Mouse (Mus musculus): ENCODE results near the gene Tyw1.
A peak's percentile ranks its signal among the peaks of the same experiment; 100 is the strongest.

Gene Tyw1

GRCm38 (mm10) chr5:130320485-130320884 lies 65.1 kb downstream of the Tyw1 start:
- DNase-seq: no peak

DNA sequence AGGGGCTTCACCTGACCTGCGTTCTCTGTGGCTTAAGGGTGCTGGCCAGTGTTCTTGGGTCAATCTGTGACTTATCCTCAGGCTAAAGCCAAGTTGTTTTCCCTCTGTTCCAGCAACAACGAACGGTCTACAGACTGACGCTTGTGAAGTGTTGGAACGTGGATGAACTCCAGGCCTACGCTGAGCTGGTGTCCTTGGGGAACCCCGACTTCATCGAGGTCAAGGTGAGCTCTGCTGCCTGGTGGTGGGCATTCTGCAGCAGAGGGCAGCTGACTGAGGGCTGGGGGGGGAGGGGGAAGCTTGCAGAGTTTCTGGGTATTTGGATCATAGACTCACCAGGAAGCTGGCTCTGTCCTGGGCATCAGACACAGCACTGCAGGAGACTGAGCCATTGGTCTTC lies 70.1 kb downstream of the Tyw1 start:
- no peak for DNase-seq

DNA sequence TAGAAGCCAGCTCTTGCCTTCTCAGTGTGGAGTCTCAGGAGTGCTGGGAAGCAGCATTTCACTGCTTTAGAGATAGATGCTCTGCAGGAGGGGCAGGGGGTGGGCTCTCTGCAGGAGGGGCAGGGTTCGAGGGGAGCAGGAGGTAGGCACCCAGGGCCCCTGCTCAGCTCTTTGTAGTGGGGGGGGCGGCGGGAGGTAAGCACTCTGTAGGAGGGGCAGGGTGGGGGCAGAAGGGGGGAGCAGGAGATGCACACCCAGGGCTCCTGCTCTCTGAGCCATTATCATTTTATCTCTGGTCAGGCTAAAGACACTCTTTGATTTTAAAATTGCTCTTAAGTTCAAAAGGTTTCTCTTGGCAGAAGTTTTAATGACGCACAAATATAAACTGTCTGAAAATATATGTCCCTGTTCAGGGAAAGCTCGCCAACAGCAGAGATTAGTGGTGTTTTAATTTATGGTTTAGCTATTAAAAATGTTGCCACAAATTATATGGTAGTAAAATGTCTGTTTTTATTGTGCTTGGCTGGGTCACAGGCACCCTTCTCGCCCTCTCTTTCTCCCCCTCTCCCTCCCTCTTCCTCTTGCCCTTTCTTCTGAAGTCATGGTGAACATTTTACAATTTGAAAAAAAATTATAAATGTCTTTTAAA lies 72.3 kb downstream of the Tyw1 start:
- DNase-seq: no peak

DNA sequence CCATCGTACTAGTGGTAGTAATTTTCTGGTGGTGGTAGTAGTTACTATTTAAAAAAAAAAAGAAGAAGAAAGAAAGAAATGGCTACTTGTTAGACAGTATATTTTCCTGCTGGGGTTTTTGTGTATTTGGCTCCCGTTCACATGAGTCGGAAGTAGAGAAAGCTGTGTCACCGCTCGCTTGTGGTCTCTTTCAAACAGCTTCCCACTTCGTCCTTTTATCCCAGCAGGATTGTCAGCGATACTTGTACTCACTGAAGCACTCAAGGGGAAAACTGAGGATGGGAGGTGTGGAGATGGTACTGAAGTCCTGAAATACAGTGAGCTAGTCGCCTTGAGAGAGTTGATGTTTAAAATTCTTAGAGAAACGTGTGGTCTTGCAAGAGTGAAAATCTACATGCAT lies 72.9 kb downstream of the Tyw1 start:
- DNase-seq: no peak

- DNase-seq: no peak
Measured at GRCm38 (mm10) chr5:130329889-130330288, 74.5 kb downstream of the Tyw1 start.

DNA sequence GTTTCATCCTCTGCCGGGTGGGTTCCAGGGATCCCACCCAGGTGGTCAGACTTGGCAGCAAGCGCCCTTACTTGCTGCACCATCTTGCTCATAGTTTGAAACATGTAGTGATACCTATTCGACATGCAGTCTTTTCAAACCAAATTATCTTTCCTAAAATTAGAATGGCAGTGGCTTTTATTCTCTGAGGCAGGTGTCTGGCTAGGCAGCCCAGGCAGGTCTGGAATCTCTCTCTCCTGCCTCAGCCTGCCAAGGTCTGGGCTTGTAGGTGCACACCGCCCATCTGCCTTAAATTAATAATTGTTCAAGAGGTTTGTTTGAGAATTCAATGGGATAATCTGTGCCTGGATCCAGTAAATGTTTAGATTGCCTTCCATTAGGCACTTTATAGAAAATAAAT lies 75.4 kb downstream of the Tyw1 start:
- DNase-seq: no peak

- no peak for DNase-seq
Measured at GRCm38 (mm10) chr5:130331206-130331605, 75.8 kb downstream of the Tyw1 start.

DNA sequence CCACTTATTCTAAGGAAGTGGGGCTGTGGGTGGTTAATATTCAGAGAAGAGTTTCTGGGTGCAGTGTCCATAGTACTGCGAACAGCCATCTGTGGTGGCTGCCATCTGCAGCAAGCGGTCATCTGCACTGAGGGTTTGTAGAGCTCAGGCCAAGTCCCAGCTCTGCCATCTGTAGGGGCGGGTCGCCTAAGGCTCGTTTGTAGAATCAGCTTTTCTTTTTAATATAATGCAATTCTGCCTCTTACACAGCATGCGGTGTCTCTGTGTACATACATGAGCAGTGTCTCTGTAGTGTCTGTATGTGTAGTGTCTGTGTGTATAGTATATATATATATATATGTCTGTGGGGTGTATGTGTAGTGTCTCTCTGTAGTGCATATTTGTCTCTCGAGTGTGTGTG lies 78.1 kb downstream of the Tyw1 start:
- no peak for DNase-seq

DNA sequence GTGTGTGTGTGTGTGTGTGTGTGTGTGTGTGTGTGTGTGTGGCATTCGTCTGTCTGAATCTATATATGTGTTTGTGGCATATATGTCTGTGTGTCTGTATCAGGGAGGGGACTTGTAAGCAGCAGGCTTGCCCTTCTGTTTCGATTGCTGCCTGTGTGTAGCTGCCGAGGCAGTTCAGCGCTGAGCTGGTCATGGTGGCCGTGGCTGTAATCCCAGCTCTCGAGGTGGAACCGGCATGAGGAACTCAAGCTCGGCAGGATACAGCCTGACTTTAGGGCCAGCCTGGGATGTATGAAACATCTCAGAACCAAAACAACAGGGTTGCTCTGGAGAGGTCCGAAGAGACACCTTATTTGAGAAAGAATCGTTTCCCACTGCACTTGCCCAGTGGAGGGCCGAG lies 78.6 kb downstream of the Tyw1 start:
- DNase-seq: no peak

DNA sequence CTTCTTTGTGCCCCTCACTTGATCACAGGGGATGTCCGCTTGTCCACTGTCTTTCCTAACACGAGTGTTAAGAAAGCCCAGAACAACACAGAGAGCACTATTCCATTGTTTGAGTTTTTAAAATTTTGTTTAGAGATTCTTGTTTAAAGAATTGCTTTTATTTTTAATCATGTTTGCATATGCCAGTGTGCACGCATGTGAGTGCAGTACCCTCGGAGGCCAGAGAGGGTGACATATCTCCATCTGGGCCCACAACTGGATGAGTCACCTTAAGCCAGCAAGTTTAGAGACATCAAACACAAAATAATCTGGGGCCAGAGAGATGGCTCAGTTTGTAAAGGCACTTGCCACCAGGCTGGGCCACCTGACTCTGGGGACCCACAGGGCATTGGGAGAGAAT lies 80.0 kb downstream of the Tyw1 start:
- no peak for DNase-seq

DNA sequence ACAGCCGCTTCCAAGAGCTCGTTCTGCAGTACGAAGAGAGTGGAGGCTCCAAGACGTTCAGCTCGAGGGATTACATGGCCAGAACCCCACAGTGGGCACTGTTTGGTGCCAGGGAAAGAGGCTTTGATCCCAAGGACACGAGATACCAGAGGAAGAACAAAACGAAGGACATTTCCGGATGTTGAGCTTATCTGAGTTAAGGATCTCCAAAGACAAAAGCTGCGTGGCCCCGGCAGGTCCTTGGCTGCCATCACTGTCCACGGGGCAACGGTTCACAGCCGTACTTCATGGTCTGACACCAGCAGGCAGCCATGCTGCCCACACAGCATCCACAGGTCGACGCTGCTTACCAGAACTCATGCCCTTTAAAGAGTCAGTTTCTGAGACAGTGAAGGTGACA lies 85.2 kb downstream of the Tyw1 start:
- no peak for DNase-seq

GRCm38 (mm10) chr5:130344999-130345398 lies 89.6 kb downstream of the Tyw1 start:
- no peak for DNase-seq

GRCm38 (mm10) chr5:130345871-130346270 lies 90.5 kb downstream of the Tyw1 start:
- no peak for DNase-seq

- no peak for DNase-seq
Measured at GRCm38 (mm10) chr5:130355223-130355622, 99.8 kb downstream of the Tyw1 start.

GRCm38 (mm10) chr5:130363111-130363510 lies 107.7 kb downstream of the Tyw1 start:
- DNase-seq: no peak

DNA sequence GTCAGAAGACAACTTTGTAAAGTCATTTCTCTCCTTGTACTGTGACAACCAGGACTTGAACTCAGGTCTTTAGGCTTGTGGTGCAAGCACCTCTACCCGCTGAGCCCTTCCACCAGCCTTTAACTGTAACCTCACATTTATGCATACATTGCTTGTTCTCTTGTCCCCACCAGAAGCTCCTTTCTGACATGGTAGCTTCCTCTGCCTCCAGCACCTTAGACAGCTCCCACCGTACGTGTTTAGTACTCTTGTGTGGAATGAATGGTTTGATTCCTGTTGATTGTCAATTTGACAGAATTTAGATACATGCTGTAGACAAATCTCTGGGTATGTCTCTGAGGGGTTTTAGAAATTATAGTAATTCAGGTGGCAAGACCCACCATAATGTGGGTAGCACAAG lies 108.4 kb downstream of the Tyw1 start:
- DNase-seq: no peak

DNA sequence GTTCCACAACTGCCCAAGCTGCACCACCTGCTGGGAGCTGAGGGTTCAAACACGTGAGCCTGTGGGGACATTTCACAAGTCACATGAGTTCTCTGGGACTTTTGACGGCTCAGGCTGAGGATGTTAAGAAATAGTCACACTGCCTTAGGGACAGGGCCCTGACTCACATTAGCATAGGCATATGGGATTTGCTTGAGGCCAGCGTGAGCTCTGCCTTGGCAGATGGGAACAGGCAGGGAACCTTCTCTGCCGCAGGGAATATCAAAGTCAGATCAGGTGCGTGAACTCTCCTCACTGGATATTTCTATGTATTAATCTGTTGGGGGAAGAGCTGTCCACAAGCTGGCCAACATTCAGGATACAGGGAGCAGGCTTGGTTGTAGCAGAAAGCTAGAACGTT lies 112.8 kb downstream of the Tyw1 start:
- DNase-seq: no peak

GRCm38 (mm10) chr5:130369237-130369636 lies 113.8 kb downstream of the Tyw1 start, which contains the start of gene Caln1:
Gene Caln1, plus strand, starts transcription at chr5:130369455.
- DNase-seq: no peak

DNA sequence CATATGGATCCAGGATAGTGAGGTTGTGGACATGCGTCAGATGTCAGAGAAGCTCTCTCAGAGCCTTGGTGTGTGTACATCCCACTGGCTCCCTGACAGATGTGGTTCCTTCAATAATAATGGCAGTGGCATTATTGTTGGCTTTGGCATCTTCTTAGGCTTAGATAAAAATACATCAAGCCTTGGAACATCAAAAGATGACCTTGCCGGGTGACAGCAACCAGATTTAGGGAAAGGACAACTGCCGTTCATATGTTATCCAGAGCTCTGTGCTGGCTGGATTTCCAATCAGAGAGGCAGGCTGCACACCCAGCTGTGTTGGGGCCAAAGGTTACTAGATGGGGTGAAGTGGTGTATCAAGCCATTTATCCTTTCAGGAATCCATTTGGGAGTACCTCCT lies 120.0 kb downstream of the Tyw1 start:
- no peak for DNase-seq

- peak; percentile 31 for DNase-seq
Measured at GRCm38 (mm10) chr5:130384222-130384912, 128.9 kb downstream of the Tyw1 start, which contains the start of gene A330070K13Rik. Gene A330070K13Rik, minus strand, starts transcription at chr5:130384631.

- DNase-seq: no peak
Measured at GRCm38 (mm10) chr5:130386418-130386817, 131.0 kb downstream of the Tyw1 start.

All from right cerebral cortex, adult 18-20 months (tissue).